Mouse (Mus musculus): ENCODE results near the gene Klhl2. TPM values are rescaled to one million over a fixed set of nuclear protein-coding genes. Genes with fewer than 3 reads are reported as not detected.

The Klhl2 gene
- polyA plus RNA-seq, 1 experiment, result 44.9 TPM

GRCm38 (mm10) chr8:64791250-64791881 lies 58.5 kb downstream of the Klhl2 start:
- no peak for TF ChIP-seq CTCF (IDR thresholded peaks at IDR 0.05; ENCODE audit: borderline replicate concordance, extremely low read depth, insufficient read depth, insufficient read length)
- no peak for TF ChIP-seq POLR2A (IDR thresholded peaks at IDR 0.05; ENCODE audit: borderline replicate concordance, extremely low read depth, insufficient read depth, insufficient read length, poor library complexity, severe bottlenecking)

DNA sequence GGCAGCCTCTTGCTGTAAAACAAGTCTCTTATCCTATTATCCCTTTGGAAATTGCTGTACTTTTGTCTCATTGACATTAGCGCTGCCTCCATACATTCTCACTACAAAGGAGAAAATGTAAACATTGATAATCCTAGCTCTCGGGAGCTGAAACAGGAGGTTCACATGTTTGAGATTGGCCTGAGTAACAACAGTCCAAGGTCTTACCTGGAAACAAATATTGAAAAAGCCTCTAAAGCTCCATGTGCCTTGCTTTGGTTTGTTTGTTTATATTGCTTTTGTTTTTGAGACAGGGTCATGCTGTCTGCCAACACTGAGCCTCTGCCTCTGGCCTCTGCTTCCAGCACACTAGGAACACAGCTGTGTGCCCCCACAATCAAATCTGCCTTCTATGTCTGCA lies 59.4 kb downstream of the Klhl2 start:
- no peak for DNase-seq (ENCODE audit: low read depth)
- TF ChIP-seq POLR2A (IDR thresholded peaks at IDR 0.05; ENCODE audit: borderline replicate concordance, extremely low read depth, insufficient read depth, insufficient read length, poor library complexity, severe bottlenecking) (no peak), CTCF (IDR thresholded peaks at IDR 0.05; ENCODE audit: borderline replicate concordance, extremely low read depth, insufficient read depth, insufficient read length) (no peak)

More at GRCm38 (mm10) chr8:64791250-64791881, 58.5 kb downstream of the Klhl2 start:
- DNase-seq (ENCODE audit: low read depth), result no peak

DNA sequence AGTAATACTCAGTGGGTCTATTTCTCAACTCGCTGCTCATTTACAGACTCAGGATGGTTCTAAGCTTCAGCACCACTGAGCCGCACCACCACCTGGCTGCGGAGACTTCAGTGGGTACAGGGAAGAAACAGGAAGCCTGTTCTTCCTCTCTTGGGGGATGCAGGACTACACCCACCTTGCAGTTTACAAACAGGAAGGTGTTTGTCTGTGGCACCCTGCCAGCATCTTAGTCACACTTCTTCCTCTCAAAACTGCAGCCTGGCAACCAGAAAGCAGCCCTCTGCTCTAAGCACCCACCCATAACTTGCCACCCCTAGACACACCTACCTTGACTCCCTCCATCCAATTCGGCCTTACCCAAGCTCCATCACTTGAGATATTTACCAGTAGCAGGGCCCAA lies 61.1 kb downstream of the Klhl2 start:
- TF ChIP-seq CTCF (IDR thresholded peaks at IDR 0.05; ENCODE audit: borderline replicate concordance, extremely low read depth, insufficient read depth, insufficient read length) (no peak), POLR2A (IDR thresholded peaks at IDR 0.05; ENCODE audit: borderline replicate concordance, extremely low read depth, insufficient read depth, insufficient read length, poor library complexity, severe bottlenecking) (no peak)
- DNase-seq (ENCODE audit: low read depth), result no peak

DNA sequence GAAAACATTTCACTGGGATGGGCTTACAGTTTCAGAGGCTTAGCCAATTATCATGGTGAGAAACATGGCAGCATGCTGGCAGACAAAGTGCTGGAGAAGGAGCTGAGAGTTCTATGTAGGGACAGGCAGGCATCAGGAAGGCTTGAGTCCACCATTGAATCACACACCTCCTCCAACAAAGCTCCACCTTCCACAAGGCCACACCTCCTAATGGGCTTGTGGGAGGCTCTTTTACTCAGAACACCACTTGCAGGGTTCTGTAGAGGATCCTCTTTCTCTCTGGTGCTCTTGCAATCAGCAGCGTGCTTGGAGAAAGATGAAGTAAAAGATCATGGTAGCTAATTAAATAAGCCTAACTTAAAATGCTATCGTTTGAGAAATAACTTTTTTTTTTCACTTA lies 63.0 kb downstream of the Klhl2 start:
- TF ChIP-seq POLR2A (IDR thresholded peaks at IDR 0.05; ENCODE audit: borderline replicate concordance, extremely low read depth, insufficient read depth, insufficient read length, poor library complexity, severe bottlenecking) (no peak), CTCF (IDR thresholded peaks at IDR 0.05; ENCODE audit: borderline replicate concordance, extremely low read depth, insufficient read depth, insufficient read length) (no peak)
- DNase-seq (ENCODE audit: low read depth), result no peak

GRCm38 (mm10) chr8:64784235-64784634 lies 65.6 kb downstream of the Klhl2 start:
- TF ChIP-seq CTCF (IDR thresholded peaks at IDR 0.05; ENCODE audit: borderline replicate concordance, extremely low read depth, insufficient read depth, insufficient read length), result no peak
- TF ChIP-seq POLR2A (IDR thresholded peaks at IDR 0.05; ENCODE audit: borderline replicate concordance, extremely low read depth, insufficient read depth, insufficient read length, poor library complexity, severe bottlenecking), result no peak

GRCm38 (mm10) chr8:64781947-64782346 lies 67.9 kb downstream of the Klhl2 start:
- TF ChIP-seq CTCF (IDR thresholded peaks at IDR 0.05; ENCODE audit: borderline replicate concordance, extremely low read depth, insufficient read depth, insufficient read length), result no peak
- TF ChIP-seq POLR2A (IDR thresholded peaks at IDR 0.05; ENCODE audit: borderline replicate concordance, extremely low read depth, insufficient read depth, insufficient read length, poor library complexity, severe bottlenecking), result no peak
- no peak for DNase-seq (ENCODE audit: low read depth)

More at GRCm38 (mm10) chr8:64784235-64784634, 65.6 kb downstream of the Klhl2 start:
- DNase-seq (ENCODE audit: low read depth), result no peak

DNA sequence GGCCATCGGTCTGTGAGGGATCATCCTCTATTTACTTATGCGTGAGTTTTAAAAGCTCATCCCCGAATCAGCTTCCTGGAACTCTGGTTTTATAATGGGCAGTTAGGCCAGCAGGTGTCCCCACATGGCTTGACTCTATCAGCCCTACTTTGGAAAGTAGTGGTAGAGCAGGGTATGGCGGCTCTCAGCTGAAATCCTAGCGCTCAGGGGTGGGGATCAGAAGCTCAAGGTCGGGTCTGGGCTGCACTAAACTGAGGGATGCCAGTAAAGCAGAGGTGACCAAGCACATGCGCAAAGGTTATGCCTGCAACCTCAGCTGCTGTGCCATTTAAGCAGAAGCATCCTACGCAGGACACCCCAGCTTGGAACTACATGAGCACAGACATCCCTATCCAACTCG lies 71.9 kb downstream of the Klhl2 start:
- no peak for DNase-seq (ENCODE audit: low read depth)

GRCm38 (mm10) chr8:64774136-64774535 lies 75.7 kb downstream of the Klhl2 start:
- TF ChIP-seq POLR2A (IDR thresholded peaks at IDR 0.05; ENCODE audit: borderline replicate concordance, extremely low read depth, insufficient read depth, insufficient read length, poor library complexity, severe bottlenecking), result no peak
- TF ChIP-seq CTCF (IDR thresholded peaks at IDR 0.05; ENCODE audit: borderline replicate concordance, extremely low read depth, insufficient read depth, insufficient read length), result no peak
- DNase-seq (ENCODE audit: low read depth), result no peak

More for the DNA sequence above, 71.9 kb downstream of the Klhl2 start:
- no peak for TF ChIP-seq CTCF (IDR thresholded peaks at IDR 0.05; ENCODE audit: borderline replicate concordance, extremely low read depth, insufficient read depth, insufficient read length)
- no peak for TF ChIP-seq POLR2A (IDR thresholded peaks at IDR 0.05; ENCODE audit: borderline replicate concordance, extremely low read depth, insufficient read depth, insufficient read length, poor library complexity, severe bottlenecking)

DNA sequence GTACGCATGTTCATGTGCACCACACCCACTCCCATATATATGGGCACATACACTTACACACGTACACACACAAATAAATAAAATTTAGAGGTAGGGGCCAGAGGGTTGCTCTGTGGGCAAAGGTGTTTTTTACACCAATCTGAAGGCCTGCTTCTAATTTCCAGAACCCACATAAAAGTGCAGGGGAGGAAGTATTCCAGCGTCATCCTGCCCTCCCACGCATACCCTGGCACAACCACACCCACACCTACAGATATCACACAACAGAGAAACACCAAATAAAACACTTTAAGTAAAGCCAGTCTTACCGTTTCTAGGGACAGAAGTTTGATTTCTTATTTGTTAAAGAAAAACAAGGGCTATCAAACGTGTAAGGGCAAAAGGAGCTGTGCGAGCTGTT lies 79.0 kb downstream of the Klhl2 start:
- TF ChIP-seq CTCF (IDR thresholded peaks at IDR 0.05; ENCODE audit: borderline replicate concordance, extremely low read depth, insufficient read depth, insufficient read length) (no peak), POLR2A (IDR thresholded peaks at IDR 0.05; ENCODE audit: borderline replicate concordance, extremely low read depth, insufficient read depth, insufficient read length, poor library complexity, severe bottlenecking) (no peak)
- DNase-seq (ENCODE audit: low read depth), result no peak

DNA sequence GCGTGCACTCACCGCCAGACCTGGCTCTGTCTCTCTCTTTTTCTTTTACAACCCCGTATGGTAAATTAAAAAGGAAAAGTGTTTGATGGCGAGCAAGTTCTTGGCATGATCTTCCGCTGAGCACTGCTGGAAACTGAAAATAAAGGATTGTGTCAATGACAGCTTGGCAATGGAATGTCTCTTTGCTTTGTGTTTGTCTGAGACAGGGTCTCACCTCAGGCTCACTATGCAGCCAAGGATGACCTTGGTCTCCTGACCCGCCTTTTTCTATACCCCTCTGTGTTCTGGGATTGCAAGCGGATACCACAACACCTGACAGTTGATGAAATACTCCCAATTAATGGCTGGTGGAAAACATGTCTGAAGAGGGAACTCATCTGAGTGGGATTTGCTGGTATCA lies 80.2 kb downstream of the Klhl2 start:
- no peak for DNase-seq (ENCODE audit: low read depth)

DNA sequence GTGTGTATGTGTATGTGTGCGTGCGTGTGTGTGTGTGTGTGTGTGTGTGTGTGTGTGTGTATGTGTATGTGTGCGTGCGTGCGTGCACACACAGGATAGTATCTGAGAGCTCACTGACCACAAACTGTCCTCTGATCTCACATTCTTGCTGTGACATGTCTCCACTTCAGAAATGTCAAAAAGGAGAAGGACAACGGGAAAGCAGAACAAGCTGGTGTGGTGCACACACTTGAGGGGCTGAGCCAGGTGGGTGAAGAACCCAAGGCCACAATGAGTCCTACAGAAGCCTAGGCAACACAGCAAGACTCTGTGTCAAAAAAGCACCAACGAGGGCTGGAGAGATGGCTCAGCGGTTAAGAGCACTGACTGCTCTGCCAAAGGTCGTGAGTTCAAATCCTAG lies 81.2 kb downstream of the Klhl2 start:
- TF ChIP-seq CTCF (IDR thresholded peaks at IDR 0.05; ENCODE audit: borderline replicate concordance, extremely low read depth, insufficient read depth, insufficient read length) (no peak), POLR2A (IDR thresholded peaks at IDR 0.05; ENCODE audit: borderline replicate concordance, extremely low read depth, insufficient read depth, insufficient read length, poor library complexity, severe bottlenecking) (no peak)
- no peak for DNase-seq (ENCODE audit: low read depth)

More for the DNA sequence above, 80.2 kb downstream of the Klhl2 start:
- no peak for TF ChIP-seq CTCF (IDR thresholded peaks at IDR 0.05; ENCODE audit: borderline replicate concordance, extremely low read depth, insufficient read depth, insufficient read length)
- TF ChIP-seq POLR2A (IDR thresholded peaks at IDR 0.05; ENCODE audit: borderline replicate concordance, extremely low read depth, insufficient read depth, insufficient read length, poor library complexity, severe bottlenecking), result no peak

- DNase-seq (ENCODE audit: low read depth), result no peak
- TF ChIP-seq POLR2A (IDR thresholded peaks at IDR 0.05; ENCODE audit: borderline replicate concordance, extremely low read depth, insufficient read depth, insufficient read length, poor library complexity, severe bottlenecking), result no peak
- no peak for TF ChIP-seq CTCF (IDR thresholded peaks at IDR 0.05; ENCODE audit: borderline replicate concordance, extremely low read depth, insufficient read depth, insufficient read length)
Observed at GRCm38 (mm10) chr8:64767047-64767446, 82.8 kb downstream of the Klhl2 start.

All from brain, embryonic 14.5 days (tissue).